Mouse (Mus musculus) urinary bladder, postnatal 14 days (tissue): ENCODE data around the gene Myo1h.

Experiments
- DNase-seq: peaks from one replicate; pipeline ENCODE4 v3.0.0; 2021; ENCODE audit warnings: low spot score

The Myo1h gene

DNA sequence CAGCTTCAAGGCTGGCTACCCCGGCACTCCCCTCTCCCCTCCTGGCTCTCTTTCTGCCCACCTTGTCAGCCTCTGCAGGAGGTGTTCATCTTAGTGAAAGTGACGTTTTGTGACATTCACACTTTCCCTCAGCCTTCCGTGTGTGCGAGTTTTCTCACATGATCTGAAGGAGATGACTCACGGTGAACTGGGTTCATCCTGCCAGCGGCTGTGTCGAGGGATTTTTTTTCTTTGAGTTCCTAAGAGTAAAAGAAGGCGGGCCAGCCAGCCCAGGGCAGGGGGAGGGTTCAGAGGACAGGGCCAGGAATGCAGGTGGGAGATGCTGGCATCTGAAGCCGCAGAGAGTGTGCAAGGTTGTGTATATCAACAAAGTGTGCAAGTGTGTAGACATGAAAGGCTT is 104.2 kb downstream of the Myo1h start:
- DNase-seq, result no peak

DNA sequence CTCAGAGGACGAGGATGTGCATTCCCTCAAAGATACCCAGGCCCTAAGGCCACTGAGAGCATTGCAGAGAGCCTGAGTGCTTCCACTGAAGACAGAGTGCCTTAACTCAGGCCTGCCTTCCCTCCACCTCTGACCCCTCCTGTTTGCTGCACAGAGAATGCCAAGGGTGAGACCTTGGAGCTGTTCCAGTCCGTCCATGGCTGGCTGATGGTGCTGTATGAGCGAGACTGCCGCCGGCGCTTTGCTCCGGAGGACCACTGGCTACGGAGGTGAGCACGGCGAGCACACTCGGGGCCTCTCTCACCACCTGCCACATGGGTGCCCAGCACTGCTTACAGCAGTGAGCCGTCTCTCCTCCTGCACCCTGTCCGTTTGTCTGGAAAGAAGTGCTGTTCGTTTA is 117.6 kb downstream of the Myo1h start:
- no peak for DNase-seq

DNA sequence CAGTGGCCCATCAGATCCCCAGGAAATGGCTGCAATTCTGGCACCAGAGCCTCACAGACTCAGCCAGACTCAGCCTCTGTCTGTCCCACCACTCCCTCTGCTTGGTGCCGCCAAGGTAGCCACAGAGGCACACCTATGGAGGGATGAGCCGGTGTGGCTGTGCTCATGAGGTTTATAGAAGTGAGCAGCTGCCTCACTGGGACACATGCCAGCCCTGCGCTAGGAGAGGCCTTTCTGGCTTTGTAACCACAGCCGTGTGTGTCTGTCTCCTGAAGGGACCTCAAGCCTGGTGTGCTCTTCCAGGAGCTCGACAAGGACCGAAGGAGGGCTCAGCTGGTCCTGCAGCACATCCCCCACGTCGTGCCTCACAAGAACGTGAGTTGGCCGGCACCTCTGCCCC is 118.3 kb downstream of the Myo1h start:
- DNase-seq, result no peak

DNA sequence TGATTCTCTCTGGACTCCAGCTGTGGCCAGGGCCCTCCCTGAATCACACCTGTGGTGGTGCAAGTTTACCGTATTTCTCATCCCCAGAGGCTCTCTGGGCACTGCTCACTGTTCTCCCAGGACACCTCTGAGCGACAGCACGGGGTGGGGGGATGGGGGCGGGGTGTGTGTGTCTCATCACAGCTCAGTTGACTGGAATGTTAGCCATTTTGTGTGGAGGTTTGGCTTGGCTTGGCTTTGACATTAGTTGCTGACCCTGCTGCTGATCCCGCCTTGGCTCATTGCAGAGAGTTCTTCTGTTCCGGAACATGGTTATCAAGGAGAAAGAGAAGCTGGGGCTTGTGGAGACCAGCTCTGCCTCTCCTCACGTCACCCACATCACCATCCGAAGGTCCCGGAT is 118.8 kb downstream of the Myo1h start:
- no peak for DNase-seq

- no peak for DNase-seq
These were observed 119.9 kb downstream of the Myo1h start for GRCm38 (mm10) chr5:114408846-114409245.

GRCm38 (mm10) chr5:114410429-114410828 is 121.5 kb downstream of the Myo1h start:
- DNase-seq, result no peak

GRCm38 (mm10) chr5:114412361-114412998 is 123.5 kb downstream of the Myo1h start:
- DNase-seq, result no peak

- DNase-seq, result peak; percentile 23
These were observed 124.2 kb downstream of the Myo1h start for GRCm38 (mm10) chr5:114413067-114413735.
